Mouse (Mus musculus) heart, adult 2 months (tissue): ENCODE data around the gene Gm10024.

ENCODE experiments used
- CTCF ChIP-seq: fragments of 200-600 bp; IDR thresholded peaks from 2 replicates; pipeline ENCODE4 v1.8.1; 2022; ENCODE audit warnings: antibody characterized with exemption, mild to moderate bottlenecking, moderate library complexity
- EP300 ChIP-seq: fragments of 200-500 bp; IDR thresholded peaks from 2 replicates; pipeline ENCODE4 v1.6.1; 2011; ENCODE audit warnings: low read depth, low read length, control low read depth; ENCODE audit not compliant: insufficient read depth
- POLR2A ChIP-seq: fragments of 200-500 bp; IDR thresholded peaks from 2 replicates; pipeline ENCODE4 v1.6.1; 2011; ENCODE audit warnings: mild to moderate bottlenecking, low read depth, low read length, control low read depth; ENCODE audit not compliant: insufficient read depth

DNA sequence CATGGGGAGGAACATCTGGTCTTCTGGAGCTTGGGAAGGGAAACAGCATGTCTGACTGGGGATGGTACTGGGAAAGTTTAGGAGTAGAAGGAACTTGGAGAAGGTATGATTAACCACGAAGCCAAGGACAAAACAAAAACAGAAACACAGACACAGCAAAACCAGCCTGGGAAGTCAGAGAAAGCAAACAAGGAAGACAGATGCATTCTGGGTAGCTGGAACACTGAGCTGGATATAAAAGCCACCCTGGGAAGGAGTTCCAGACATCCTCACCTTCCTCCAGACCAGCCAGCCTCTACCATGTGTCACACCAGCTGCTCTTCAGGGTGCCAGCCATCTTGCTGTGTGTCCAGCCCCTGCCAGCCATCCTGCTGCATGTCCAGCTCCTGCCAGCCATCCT, 4.2 kb downstream of the Gm10024 start, which contains the start of gene Gm10142:
- TF ChIP-seq CTCF (no peak), POLR2A (no peak), EP300 (no peak)
